Mouse (Mus musculus) C2C12 (cell line): ENCODE measurements at regions not wholly inside any gene's neighbourhood (a gene's known extent, or its start where the extent isn't known, plus 50 kb on each side); places are given as distances from the start of the nearest gene placed in this dataset.

ENCODE experiments used
- CEBPB ChIP-seq: IDR thresholded peaks from one replicate; pipeline ENCODE4 v1.6.1; 2011; ENCODE audit warnings: low read depth, mild to moderate bottlenecking, control low read depth, moderate library complexity
- CTCF ChIP-seq: IDR thresholded peaks from one replicate; pipeline ENCODE4 v1.5.1; 2011; ENCODE audit not compliant: control insufficient read depth, insufficient read depth, insufficient read length
- MAX ChIP-seq: IDR thresholded peaks from one replicate; pipeline ENCODE4 v1.6.1; 2011; ENCODE audit warnings: mild to moderate bottlenecking, control low read depth
- USF1 ChIP-seq: IDR thresholded peaks from one replicate; pipeline ENCODE4 v1.6.1; 2011; ENCODE audit warnings: low read depth, mild to moderate bottlenecking, control low read depth, moderate library complexity

DNA sequence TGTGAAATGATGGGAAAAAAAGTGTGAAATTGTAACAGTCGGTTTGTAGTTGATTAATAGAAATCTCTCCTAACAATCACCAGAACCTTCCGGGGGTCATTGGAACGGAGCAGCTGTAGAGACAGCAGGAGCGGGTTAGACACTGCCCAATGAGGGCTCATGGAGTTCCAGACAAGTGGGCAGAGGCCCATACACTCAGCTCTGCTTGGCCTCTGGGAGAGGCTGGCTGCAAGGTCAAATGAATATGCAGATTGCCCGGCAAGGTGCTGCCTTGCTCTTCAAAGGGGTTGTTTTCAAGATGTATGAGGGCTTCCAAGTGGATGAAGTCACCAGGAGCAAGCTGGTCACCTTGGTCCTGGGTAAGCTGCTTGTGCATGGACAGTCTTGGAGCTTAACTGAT, 57.6 kb downstream of the Olig3 start:
- TF ChIP-seq USF1: no peak
- TF ChIP-seq CTCF: no peak
- TF ChIP-seq CEBPB: no peak
- TF ChIP-seq MAX: no peak
